Mouse (Mus musculus) heart, postnatal 25 days (tissue): ENCODE data around the gene Cdk2ap1. TPM values are rescaled to one million over a fixed set of nuclear protein-coding genes. Genes with fewer than 3 reads are reported as not detected.
"Not testable (repeated sequence)": the region's sequence is repeated elsewhere in the genome, so short reads cannot be mapped to it uniquely, and the experiment has no call there.

Experiments
- DNase-seq: peaks from one replicate; pipeline ENCODE4 v3.0.0; 2022; ENCODE audit warnings: low spot score
- intact Hi-C: fragments of 180-260 bp; cut with DNase I; formaldehyde crosslinking; loops from one replicate; pipeline ENCODE4 v1.15.1; 2025
- total RNA-seq, 2 experiments: library from RNA; stranded (reverse); gene quantifications; 2 replicates each; pipeline ENCODE4 v1.2.3; 2021

The Cdk2ap1 gene
- total RNA-seq, 2 experiments from 2014 or later = 159 to 181 TPM

DNA sequence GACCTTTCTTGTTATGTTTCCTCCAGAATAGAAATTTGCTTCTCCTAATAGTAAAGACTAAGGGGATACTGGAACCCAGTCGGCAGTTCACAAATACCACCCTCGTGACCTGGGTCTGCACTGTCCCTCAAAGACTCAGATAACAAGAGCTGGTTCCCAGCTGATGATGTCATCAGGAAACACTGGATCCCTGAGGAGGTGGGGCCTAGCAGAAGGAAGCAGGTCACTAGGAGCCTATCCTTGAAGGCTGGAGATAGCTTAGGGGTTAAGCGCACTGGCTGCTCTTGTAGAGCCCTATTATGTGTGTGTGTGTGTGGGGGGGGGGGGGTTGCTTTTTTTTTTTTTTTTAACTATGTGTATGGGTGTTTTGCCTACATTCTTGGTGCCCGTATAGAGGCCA is 62.8 kb downstream of the Cdk2ap1 start:
- intact Hi-C loops = no loop called here
- no peak for DNase-seq

DNA sequence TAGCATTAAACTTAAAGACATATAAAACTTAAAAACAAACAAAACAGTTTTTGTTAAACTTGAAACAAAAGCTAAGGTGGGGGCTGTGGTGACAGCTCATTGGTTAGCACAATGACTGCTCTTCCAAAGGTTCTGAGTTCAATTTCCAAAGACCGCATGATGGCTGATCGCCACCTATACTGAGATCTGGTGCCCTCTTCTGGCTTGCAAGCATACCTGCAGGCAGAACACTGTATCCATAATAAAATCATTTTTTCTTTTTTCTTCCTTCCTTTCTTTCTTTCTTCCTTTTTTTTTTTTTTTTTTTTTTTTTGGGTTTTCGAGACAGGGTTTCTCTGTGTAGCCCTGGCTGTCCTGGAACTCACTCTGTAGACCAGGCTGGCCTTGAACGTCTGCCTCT is 63.6 kb downstream of the Cdk2ap1 start:
- intact Hi-C loops = not testable (repeated sequence)

DNA sequence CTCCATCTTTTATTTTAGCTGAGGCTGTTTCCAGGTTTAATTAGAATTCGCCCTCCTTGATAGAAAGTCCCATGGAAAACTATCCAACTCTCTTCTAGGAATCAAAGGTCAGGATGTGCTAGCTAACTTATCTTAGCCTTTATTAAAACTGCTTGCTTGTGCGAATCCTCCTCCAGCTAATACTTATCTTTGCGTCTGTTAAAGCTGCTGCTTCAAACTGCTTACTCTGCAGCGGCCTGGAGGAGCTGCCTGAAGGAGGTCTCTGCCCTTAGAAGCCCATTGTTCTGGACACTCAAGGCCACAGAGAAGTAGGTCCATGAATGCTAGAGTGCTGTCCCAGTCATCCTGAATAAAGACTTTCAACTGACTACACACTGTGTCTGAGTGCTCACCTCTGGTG is 66.4 kb downstream of the Cdk2ap1 start:
- intact Hi-C loops = no loop called here
- DNase-seq = no peak

More for the DNA sequence above, 63.6 kb downstream of the Cdk2ap1 start:
- not testable (repeated sequence) for DNase-seq

Other genes with a start within 250 kb of the Cdk2ap1 start
- 10 to 100 TPM; 36.2 to 43.0 TPM for gene Arl6ip4, start 247.0 kb downstream of the Cdk2ap1 start, total RNA-seq
- 10 to 100 TPM; 42.5 to 50.9 TPM for gene Pitpnm2, start 113.3 kb downstream of the Cdk2ap1 start, total RNA-seq
- 1 to 10 TPM; 4.0 to 4.6 TPM for gene Mphosph9, start 35.1 kb downstream of the Cdk2ap1 start, total RNA-seq
- gene 2810006K23Rik, start 35.0 kb downstream of the Cdk2ap1 start, total RNA-seq = 10 to 100 TPM; 10.5 to 13.6 TPM
- gene Sbno1, start 62.9 kb upstream of the Cdk2ap1 start, total RNA-seq = 10 to 100 TPM; 63.9 to 68.9 TPM
- gene Kmt5a, start 76.8 kb upstream of the Cdk2ap1 start, total RNA-seq = 100 to 1,000 TPM; 221 to 226 TPM
- gene Rilpl2, start 115.3 kb upstream of the Cdk2ap1 start, total RNA-seq = 1 to 10 TPM; 7.9 to 9.4 TPM
- gene Snrnp35, start 120.1 kb upstream of the Cdk2ap1 start, total RNA-seq = 10 to 100 TPM; 10.0 to 12.7 TPM
- gene Rilpl1, start 168.3 kb upstream of the Cdk2ap1 start, total RNA-seq = 100 to 1,000 TPM; 191 to 222 TPM
- gene Tmed2, start 177.6 kb upstream of the Cdk2ap1 start, total RNA-seq = 100 to 1,000 TPM; 165 to 178 TPM
- 1 to 10 TPM; 5.4 to 6.0 TPM for gene Ddx55, start 189.8 kb upstream of the Cdk2ap1 start, total RNA-seq
- 10 to 100 TPM; 27.8 to 33.3 TPM for gene Eif2b1, start 216.0 kb upstream of the Cdk2ap1 start, total RNA-seq
- gene Gtf2h3, start 216.1 kb upstream of the Cdk2ap1 start, total RNA-seq = 10 to 100 TPM; 19.8 to 22.6 TPM